Mouse (Mus musculus) intestine, embryonic 14.5 days (tissue): Measurements from ENCODE around the gene Ggps1. TPM values are rescaled to one million over a fixed set of nuclear protein-coding genes. Genes with fewer than 3 reads are reported as not detected.

Source experiments
- ATAC-seq: fragments of 200-750 bp; cut with Nextera tagmentation; replicated peaks from 2 replicates; pipeline ENCODE4 v1.8.0; 2017; ENCODE audit warnings: low read depth, moderate number of reproducible peaks, moderate TSS enrichment, moderate library complexity; ENCODE audit not compliant: low FRiP score, low TSS enrichment
- DNase-seq: peaks from one replicate; pipeline ENCODE4 v3.0.0-alpha.2; 2018; ENCODE audit warnings: low spot score
- H3K27ac ChIP-seq: fragments of 300-500 bp; sonication (generic); 2 replicates; pipeline ENCODE4 v1.5.1; 2014; ENCODE audit warnings: low read depth, mild to moderate bottlenecking, control low read depth
- H3K27me3 ChIP-seq: fragments of 300-500 bp; sonication (generic); replicated peaks from 2 replicates; pipeline ENCODE4 v1.6.1; 2014; ENCODE audit warnings: low read length, control low read depth; ENCODE audit not compliant: control insufficient read depth, insufficient read depth
- H3K36me3 ChIP-seq: fragments of 300-500 bp; sonication (generic); 2 replicates; pipeline ENCODE4 v1.6.1; 2014; ENCODE audit warnings: low read length, control low read depth; ENCODE audit not compliant: control insufficient read depth, insufficient read depth
- H3K4me1 ChIP-seq: fragments of 300-500 bp; sonication (generic); replicated peaks from 2 replicates; pipeline ENCODE4 v1.6.1; 2014; ENCODE audit warnings: low read length, control low read depth, mixed read lengths; ENCODE audit not compliant: control insufficient read depth, insufficient read depth
- H3K4me2 ChIP-seq: fragments of 300-500 bp; sonication (generic); 2 replicates; pipeline ENCODE4 v1.6.1; 2014; ENCODE audit warnings: low read length
- H3K4me3 ChIP-seq: fragments of 300-500 bp; sonication (generic); 2 replicates; pipeline ENCODE4 v1.5.1; 2014; ENCODE audit warnings: low read depth, low read length, control low read depth, mixed read lengths
- H3K9ac ChIP-seq: fragments of 300-500 bp; sonication (generic); 2 replicates; pipeline ENCODE4 v1.6.1; 2014; ENCODE audit warnings: mild to moderate bottlenecking, low read length
- H3K9me3 ChIP-seq: fragments of 300-500 bp; sonication (generic); 2 replicates; pipeline ENCODE4 v1.6.1; 2016; ENCODE audit warnings: low read length, control low read depth; ENCODE audit not compliant: control insufficient read depth
- WGBS: fragments of 180-500 bp; shearing (Covaris S2); extraction: QIAGEN DNeasy Blood & Tissue Kit; methylation state at CpG from one replicate; pipeline ENCODE4 v1.1.7; 2014; 5-methylcytosine and 5-hydroxymethylcytosine counted together
- polyA plus RNA-seq: library from polyadenylated mRNA; unstranded; fragments of >200 nt; fragmentation: Nextera tagmentation; extraction: Ambion mirVana; gene quantifications from 2 replicates; pipeline ENCODE4 v1.2.1, GENCODE M21; 2014

The Ggps1 gene
- 46.2 and 54.5 TPM in 2 replicates for polyA plus RNA-seq

- ATAC-seq = peak; percentile 97
- under 1% methylated on average over 64 of the region's 64 CpGs for WGBS
- Histone ChIP-seq H3K36me3 (peaks cover under 1% of the 10 kb centered on the region; the same call in 1 of the 2 replicates), H3K4me2 (peak within 1 kb of the TSS; percentile 74), H3K9ac (peak within 1 kb of the TSS; percentile 87), H3K4me1 (peaks cover 9% of the 10 kb centered on the region), H3K9me3 (no peaks in the 10 kb centered on the region), H3K27me3 (no peaks in the 10 kb centered on the region), H3K27ac (peak within 1 kb of the TSS; percentile 97), H3K4me3 (peak within 1 kb of the TSS; percentile 91)
- DNase-seq = peak; percentile 96
Observed at GRCm38 (mm10) chr13:14063013-14063941, at the start of gene Ggps1, which contains the start of gene Arid4b. TSS of gene Ggps1 (minus strand) at chr13:14063488. TSS of gene Arid4b (plus strand) at chr13:14063232.

GRCm38 (mm10) chr13:14111146-14111545 lies 47.9 kb upstream of the Ggps1 start:
- H3K9ac ChIP-seq = no peak overlapping the region
- H3K4me3 ChIP-seq = no peak overlapping the region
- no peak for ATAC-seq
- H3K27me3 ChIP-seq = no peaks in the 10 kb centered on the region
- no peak overlapping the region for H3K4me2 ChIP-seq
- WGBS = 52% methylated on average over 1 of the region's 1 CpGs
- H3K27ac ChIP-seq = no peak overlapping the region
- H3K4me1 ChIP-seq = no peaks in the 10 kb centered on the region
- H3K36me3 ChIP-seq = no peaks in the 10 kb centered on the region
- no peaks in the 10 kb centered on the region for H3K9me3 ChIP-seq
- no peak for DNase-seq

DNA sequence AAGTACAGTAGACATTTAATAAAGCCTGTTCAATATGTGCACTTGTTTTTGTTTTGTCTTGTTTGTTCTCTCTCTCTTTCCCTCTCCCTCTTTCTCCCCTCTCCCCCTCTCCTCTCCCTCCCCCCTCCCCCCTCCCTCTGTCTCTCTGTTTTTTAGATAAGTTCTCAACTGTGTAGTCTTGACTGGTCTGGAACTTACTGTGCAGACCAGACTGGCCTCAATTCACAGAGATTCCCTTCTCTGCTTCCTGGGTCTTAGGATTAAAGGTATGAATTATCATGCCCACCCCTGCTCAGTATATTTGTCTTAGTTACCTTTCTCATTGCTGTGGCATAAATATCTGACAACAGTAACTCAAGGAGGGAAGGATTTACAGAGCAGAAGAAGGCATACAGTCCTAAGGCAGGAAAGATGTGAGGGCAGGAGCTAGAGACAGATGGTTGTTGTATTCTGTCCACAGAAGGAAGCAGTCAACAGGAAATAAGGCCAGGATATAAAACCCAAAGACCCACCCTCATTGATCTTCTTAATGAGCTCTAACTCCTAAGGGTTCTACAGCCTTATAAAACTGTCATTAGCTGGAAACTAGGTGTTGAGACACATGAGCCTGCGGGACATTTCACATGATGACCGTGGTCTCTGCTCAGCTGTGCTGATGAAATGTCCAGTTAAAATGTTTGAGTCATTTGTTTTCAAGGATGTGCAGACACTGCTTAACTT lies 47.0 kb upstream of the Ggps1 start:
- DNase-seq = no peak
- no peaks in the 10 kb centered on the region for H3K27me3 ChIP-seq
- no peaks in the 10 kb centered on the region for H3K9me3 ChIP-seq
- 81% methylated on average over 2 of the region's 2 CpGs for WGBS
- no peak overlapping the region for H3K9ac ChIP-seq
- H3K4me2 ChIP-seq = no peak overlapping the region
- no peaks in the 10 kb centered on the region for H3K36me3 ChIP-seq
- no peak overlapping the region for H3K27ac ChIP-seq
- no peaks in the 10 kb centered on the region for H3K4me1 ChIP-seq
- no peak overlapping the region for H3K4me3 ChIP-seq
- no peak for ATAC-seq

DNA sequence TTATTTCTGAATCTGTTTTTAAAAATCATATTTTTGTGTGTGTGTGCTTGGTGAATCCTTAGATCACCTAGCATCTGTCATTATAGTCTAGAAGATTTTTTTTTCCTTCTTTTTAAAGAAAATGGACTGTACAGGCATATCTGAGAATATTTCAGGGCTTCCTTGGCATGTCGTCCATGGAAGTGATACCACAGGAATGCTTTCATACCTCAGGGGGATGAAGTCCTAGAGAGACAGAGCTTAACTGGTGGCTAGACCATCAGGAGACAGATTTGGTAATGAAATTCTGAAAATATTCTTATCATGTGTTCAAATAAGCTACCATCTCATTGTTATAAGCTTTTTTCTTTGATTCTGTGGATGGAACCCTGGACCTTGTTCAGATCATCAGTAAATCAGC lies 39.7 kb upstream of the Ggps1 start:
- Histone ChIP-seq H3K36me3 (no peaks in the 10 kb centered on the region), H3K9me3 (no peaks in the 10 kb centered on the region), H3K4me3 (no peak overlapping the region), H3K9ac (no peak overlapping the region), H3K27ac (no peak overlapping the region), H3K4me2 (no peak overlapping the region), H3K4me1 (no peaks in the 10 kb centered on the region), H3K27me3 (no peaks in the 10 kb centered on the region)
- no peak for DNase-seq
- no peak for ATAC-seq
- WGBS = 67% methylated on average over 1 of the region's 1 CpGs

DNA sequence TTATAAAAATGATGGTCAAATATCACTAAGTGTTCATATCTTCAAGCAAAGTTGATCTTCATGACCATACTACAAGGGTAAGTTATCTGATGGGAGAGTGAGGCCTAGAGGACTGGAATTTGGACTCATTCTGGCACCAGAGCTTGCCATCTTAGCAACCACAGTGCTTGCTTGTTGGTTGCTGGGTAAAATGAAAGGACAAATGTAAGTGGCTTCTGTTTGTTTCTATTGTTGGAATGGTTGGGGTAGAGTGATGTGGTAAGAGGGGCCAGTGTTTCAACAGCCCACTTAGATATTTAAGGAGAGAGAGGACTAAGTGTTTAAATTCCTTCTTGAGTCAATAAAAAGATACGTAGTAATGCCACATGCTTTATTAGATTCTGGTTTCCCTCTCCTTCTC lies 25.4 kb upstream of the Ggps1 start:
- no peak for DNase-seq

DNA sequence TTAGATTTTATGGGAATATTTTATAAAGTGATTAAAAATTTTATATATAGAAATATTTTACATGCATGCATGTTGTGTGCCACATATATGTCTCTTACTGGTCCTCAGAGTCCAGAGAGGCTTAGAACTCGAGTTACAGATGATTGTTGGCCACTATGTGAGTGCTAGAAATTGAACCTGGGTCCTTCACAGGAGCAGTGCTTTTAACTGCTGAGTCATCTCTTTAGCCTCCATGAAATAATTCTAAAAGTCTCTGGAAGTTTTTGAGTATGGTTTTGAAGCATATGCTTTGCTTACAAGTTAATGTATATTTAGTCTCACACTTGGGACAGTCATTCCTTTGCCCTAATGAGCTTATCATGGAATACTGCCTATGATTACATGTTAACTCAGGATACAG lies 12.0 kb upstream of the Ggps1 start:
- Histone ChIP-seq H3K27ac (no peak overlapping the region), H3K36me3 (no peaks in the 10 kb centered on the region), H3K27me3 (no peaks in the 10 kb centered on the region), H3K4me1 (no peaks in the 10 kb centered on the region), H3K4me2 (no peak overlapping the region), H3K9me3 (no peaks in the 10 kb centered on the region), H3K9ac (no peak overlapping the region), H3K4me3 (no peak overlapping the region)
- ATAC-seq (no peak), DNase-seq (no peak)
- 92% methylated on average over 1 of the region's 1 CpGs for whole genome bisulfite sequencing

More for the DNA sequence above, 25.4 kb upstream of the Ggps1 start:
- H3K36me3 ChIP-seq = no peaks in the 10 kb centered on the region
- no peaks in the 10 kb centered on the region for H3K9me3 ChIP-seq
- no peak for ATAC-seq
- H3K4me1 ChIP-seq = no peaks in the 10 kb centered on the region
- no peak overlapping the region for H3K4me2 ChIP-seq
- WGBS = 79% methylated on average over 1 of the region's 1 CpGs
- H3K27ac ChIP-seq = no peak overlapping the region
- H3K4me3 ChIP-seq = no peak overlapping the region
- no peaks in the 10 kb centered on the region for H3K27me3 ChIP-seq
- H3K9ac ChIP-seq = no peak overlapping the region

GRCm38 (mm10) chr13:14074371-14074770 lies 11.1 kb upstream of the Ggps1 start:
- H3K4me3 ChIP-seq = no peak overlapping the region
- ATAC-seq (no peak), DNase-seq (no peak)
- no peaks in the 10 kb centered on the region for H3K27me3 ChIP-seq
- WGBS = 98% methylated on average over 1 of the region's 1 CpGs
- H3K9ac ChIP-seq = no peak overlapping the region
- H3K4me1 ChIP-seq = no peaks in the 10 kb centered on the region
- H3K36me3 ChIP-seq = no peaks in the 10 kb centered on the region
- H3K4me2 ChIP-seq = no peak overlapping the region
- H3K9me3 ChIP-seq = no peaks in the 10 kb centered on the region
- H3K27ac ChIP-seq = no peak overlapping the region

- H3K4me2 ChIP-seq = no peak overlapping the region
- ATAC-seq = no peak
- no peak overlapping the region for H3K9ac ChIP-seq
- no peak for DNase-seq
- no peaks in the 10 kb centered on the region for H3K36me3 ChIP-seq
- peaks cover 3% of the 10 kb centered on the region; the same call in 1 of the 2 replicates for H3K4me1 ChIP-seq
- no peak overlapping the region for H3K27ac ChIP-seq
- no peak overlapping the region for H3K4me3 ChIP-seq
- no peaks in the 10 kb centered on the region for H3K27me3 ChIP-seq
- WGBS = 96% methylated on average over 1 of the region's 1 CpGs
- H3K9me3 ChIP-seq = no peaks in the 10 kb centered on the region
Observed at GRCm38 (mm10) chr13:14069291-14069690, 6.0 kb upstream of the Ggps1 start.
